Mouse (Mus musculus) brain, embryonic 14.5 days (tissue): Measurements from ENCODE around the gene Hvcn1. TPM values are rescaled to one million over a fixed set of nuclear protein-coding genes. Genes with fewer than 3 reads are reported as not detected.
"Not testable (repeated sequence)": the region's sequence is repeated elsewhere in the genome, so short reads cannot be mapped to it uniquely, and the experiment has no call there.

Source experiments
- DNase-seq: peaks from one replicate; pipeline ENCODE4 v3.0.0-alpha.2; 2011; ENCODE audit warnings: low read depth
- CTCF ChIP-seq: fragments of 200-500 bp; IDR thresholded peaks from 2 replicates; pipeline ENCODE4 v1.5.1; 2012; ENCODE audit warnings: inconsistent platforms, mild to moderate bottlenecking, moderate library complexity, borderline replicate concordance; ENCODE audit not compliant: insufficient read depth, insufficient read length; ENCODE audit errors: extremely low read depth
- POLR2A ChIP-seq: fragments of 200-500 bp; IDR thresholded peaks from 2 replicates; pipeline ENCODE4 v1.6.1; 2012; ENCODE audit warnings: mild to moderate bottlenecking, inconsistent platforms, borderline replicate concordance; ENCODE audit not compliant: poor library complexity, insufficient read depth, insufficient read length, severe bottlenecking; ENCODE audit errors: extremely low read depth
- polyA plus RNA-seq: library from polyadenylated mRNA; depleted of rRNA; stranded (reverse); fragments of >200 nt; gene quantifications from 2 replicates; pipeline ENCODE4 v1.2.3, GENCODE M21; 2012

Gene Hvcn1
- polyA plus RNA-seq, 1 experiment, result 2.3 TPM

DNA sequence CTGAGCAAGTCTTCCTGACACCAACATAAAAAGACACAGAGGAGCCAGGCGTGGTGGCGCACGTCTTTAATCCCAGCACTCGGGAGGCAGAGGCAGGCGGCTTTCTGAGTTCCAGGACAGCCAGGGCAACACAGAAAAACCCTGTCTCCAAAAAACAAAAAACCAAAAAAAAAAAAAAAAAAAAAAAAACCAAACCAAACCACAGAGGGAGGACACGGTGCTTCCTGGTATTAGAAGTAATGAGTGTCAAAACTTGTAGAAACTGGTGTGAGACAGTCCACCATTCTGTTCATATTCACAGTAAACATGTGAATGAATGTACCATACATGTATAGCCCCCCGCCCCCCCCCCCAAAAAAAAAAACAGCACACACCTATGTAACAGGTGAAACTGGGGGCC, 30.6 kb upstream of the Hvcn1 start:
- no peak for DNase-seq
- no peak for TF ChIP-seq CTCF
- no peak for TF ChIP-seq POLR2A

DNA sequence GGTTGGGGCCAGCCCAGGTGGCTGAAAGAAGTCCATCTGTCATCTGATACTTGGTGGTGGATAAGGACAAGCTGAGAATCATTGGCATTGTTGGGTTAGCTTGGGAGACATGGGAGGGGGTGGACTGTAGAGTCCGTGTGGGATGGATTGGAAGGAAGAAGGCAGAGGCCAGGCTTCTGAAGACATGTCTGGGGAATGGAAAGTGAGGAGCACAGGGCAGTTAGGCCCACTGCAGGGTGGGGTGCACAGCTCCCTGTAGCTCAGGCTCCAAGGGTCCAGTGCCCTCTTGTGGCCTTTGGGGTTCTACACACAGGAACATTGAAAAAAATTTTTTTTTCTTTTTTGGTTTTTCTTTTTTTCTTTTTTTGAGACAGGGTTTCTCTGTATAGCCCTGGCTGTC, 30.2 kb upstream of the Hvcn1 start:
- DNase-seq, result peak; percentile 47
- TF ChIP-seq CTCF, result peak; percentile 53
- no peak for TF ChIP-seq POLR2A

GRCm38 (mm10) chr5:122179665-122180064, 26.9 kb upstream of the Hvcn1 start:
- TF ChIP-seq CTCF, result no peak
- TF ChIP-seq POLR2A, result no peak
- DNase-seq, result peak; percentile 36

DNA sequence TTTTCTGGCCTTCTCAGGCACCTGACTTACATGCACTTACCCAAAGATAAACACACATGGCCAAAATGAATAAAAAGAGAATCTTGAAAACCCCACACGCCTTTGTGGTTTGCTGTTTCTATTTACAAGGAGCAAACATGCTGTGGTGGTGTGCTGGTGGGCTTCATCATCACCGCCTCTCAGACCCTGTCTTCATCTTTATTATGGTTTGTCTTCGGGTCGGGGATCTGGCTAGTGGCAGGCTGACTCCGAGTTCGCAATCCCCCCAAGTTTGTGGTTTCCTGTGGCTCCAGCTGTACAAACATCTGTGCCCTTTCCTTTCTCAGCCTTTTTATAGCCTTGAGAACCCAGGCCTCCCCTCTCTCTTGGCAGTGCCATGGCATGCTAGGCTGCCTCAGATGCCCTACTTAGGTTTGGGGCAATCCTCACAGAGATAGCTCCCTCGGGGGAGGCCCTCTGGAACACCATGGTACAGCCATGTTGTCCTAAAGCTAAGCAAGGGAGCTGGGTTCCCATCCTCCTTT, 22.3 kb upstream of the Hvcn1 start:
- no peak for DNase-seq
- TF ChIP-seq POLR2A, result no peak
- TF ChIP-seq CTCF, result no peak

GRCm38 (mm10) chr5:122184858-122185257, 21.7 kb upstream of the Hvcn1 start:
- DNase-seq, result not testable (repeated sequence)

DNA sequence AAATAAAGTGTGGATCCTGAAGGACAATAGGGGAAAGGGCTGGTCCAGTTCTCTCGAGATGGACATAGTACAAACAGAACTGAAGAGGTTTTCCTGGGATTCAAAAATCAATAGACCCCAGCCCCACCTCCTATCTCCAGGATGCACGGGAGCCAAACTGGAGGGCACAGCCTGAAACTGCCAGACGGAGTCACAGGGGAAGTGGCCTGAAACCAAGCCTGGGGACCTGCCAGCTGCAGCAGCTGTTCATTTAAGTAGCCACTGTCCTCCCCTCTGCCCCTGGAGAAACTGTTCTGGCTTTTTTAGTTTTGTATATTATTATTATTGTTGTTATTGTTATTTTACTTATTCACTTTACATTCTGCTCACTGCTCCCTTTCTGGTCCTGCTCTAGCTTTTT, 17.5 kb upstream of the Hvcn1 start:
- DNase-seq, result no peak
- TF ChIP-seq CTCF (no peak), POLR2A (no peak)

- DNase-seq, result no peak
These were observed 16.1 kb upstream of the Hvcn1 start for GRCm38 (mm10) chr5:122190465-122190864.

GRCm38 (mm10) chr5:122191269-122192063, 15.1 kb upstream of the Hvcn1 start:
- DNase-seq, result no peak
- TF ChIP-seq CTCF (no peak), POLR2A (no peak)

More at GRCm38 (mm10) chr5:122190465-122190864, 16.1 kb upstream of the Hvcn1 start:
- TF ChIP-seq CTCF, result no peak
- no peak for TF ChIP-seq POLR2A

DNA sequence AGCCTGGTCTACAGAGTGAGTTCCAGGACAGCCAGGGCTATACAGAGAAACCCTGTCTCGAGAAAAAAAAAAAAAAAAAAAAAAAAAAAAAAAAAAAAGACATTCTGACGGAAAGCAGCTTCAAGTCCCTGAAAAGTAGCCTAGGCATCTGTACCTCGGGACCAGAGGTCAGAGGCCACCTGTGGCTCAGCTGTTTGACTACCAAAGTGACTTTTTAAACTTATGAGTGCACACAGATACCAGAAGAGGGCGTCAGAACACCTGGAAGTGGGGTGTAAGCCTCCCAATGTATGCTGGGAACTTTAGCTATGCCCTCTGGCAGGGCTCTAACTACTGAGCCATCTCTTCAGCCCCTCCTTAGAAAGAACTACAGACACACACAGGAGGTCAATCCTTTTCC, 14.3 kb upstream of the Hvcn1 start:
- no peak for DNase-seq
- no peak for TF ChIP-seq CTCF
- no peak for TF ChIP-seq POLR2A

DNA sequence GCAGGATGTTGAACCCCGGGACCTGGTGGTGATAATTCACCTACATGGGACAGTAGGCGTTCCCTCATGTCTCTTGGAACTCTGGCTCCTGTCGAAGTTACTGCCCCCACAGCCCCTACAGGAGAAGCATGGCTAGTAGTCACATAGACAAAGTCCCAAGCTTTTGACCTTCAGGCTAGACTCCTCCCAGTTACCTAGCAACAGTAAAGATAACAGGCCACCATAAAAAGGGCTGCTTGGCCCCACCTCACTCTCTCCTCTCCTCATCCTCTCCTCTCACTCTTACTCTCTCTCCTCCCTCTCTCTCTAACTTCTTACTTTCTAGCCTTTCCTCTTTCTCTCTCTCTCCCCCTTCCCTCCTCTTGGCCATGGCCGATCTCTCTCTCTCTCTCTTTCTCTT, 5.7 kb upstream of the Hvcn1 start:
- TF ChIP-seq POLR2A (no peak), CTCF (no peak)
- no peak for DNase-seq

DNA sequence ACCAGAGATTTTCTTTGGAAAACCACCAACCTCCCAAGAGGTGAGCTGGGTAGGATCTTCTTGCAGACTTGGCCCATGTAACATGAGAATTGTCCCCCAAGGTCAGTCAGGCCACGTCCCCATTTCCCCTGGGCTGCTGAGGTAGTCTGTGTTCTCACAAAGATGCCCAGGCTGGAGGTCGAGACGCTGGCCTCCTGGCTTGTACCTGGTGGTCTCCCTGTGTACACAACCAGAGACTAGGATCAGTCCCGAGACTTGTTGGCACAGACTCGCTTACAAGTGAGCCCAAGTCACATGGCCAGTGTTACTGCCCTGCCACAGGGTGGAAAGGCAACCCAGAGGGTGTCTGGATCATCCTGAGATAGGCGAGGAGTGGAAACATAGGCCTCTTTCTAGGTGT, 4.7 kb upstream of the Hvcn1 start:
- TF ChIP-seq CTCF, result no peak
- no peak for TF ChIP-seq POLR2A
- DNase-seq, result no peak

DNA sequence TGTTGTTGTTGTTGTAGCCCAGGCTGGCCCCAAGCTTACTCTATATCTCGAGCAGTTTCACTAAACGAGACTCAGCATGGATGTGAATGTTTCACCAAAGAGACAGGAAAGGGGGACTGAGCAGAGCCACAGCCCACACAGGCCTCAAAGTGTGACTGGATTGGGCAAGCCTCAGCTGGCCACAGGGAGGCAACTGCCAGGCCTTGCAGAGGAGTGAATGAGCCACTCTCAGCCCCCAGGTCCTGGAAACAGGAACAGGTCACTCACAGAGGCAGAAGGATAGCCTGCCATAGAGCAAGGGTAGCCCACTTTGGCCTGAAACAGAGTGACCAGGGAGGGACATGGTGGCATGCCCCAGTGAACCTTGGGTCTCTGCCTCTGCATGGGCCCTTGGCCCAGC, 2.4 kb upstream of the Hvcn1 start:
- no peak for TF ChIP-seq CTCF
- TF ChIP-seq POLR2A, result no peak
- no peak for DNase-seq
